Mouse (Mus musculus): ENCODE data around the gene Fam216b.

The Fam216b gene

GRCm38 (mm10) chr14:78088907-78089306 lies at the start of gene Fam216b:
Fam216b (minus strand) TSS chr14:78089007.
- no peak for DNase-seq (ENCODE audit: low spot score in 2 of 2)

- DNase-seq (ENCODE audit: low spot score in 2 of 2) = no peak
Observed at GRCm38 (mm10) chr14:78132368-78133052, 43.7 kb upstream of the Fam216b start.

- DNase-seq (ENCODE audit: low spot score in 2 of 2) = no peak
Observed at GRCm38 (mm10) chr14:78126670-78127069, 37.9 kb upstream of the Fam216b start.

GRCm38 (mm10) chr14:78120286-78120685 lies 31.5 kb upstream of the Fam216b start:
- no peak for DNase-seq (ENCODE audit: low spot score in 2 of 2)

- DNase-seq (ENCODE audit: low spot score in 2 of 2) = no peak
Observed at GRCm38 (mm10) chr14:78119449-78120200, 30.8 kb upstream of the Fam216b start.

- no peak for DNase-seq (ENCODE audit: low spot score in 2 of 2)
Observed at GRCm38 (mm10) chr14:78117671-78118070, 28.9 kb upstream of the Fam216b start.

GRCm38 (mm10) chr14:78117268-78117667 lies 28.5 kb upstream of the Fam216b start:
- no peak for DNase-seq (ENCODE audit: low spot score in 2 of 2)

GRCm38 (mm10) chr14:78112466-78112865 lies 23.7 kb upstream of the Fam216b start:
- DNase-seq (ENCODE audit: low spot score in 2 of 2) = no peak

GRCm38 (mm10) chr14:78110871-78111270 lies 22.1 kb upstream of the Fam216b start:
- peak; percentile 3 to 5 for DNase-seq (ENCODE audit: low spot score in 2 of 2)

- DNase-seq (ENCODE audit: low spot score in 2 of 2) = no peak
Observed at GRCm38 (mm10) chr14:78109419-78109818, 20.6 kb upstream of the Fam216b start.

GRCm38 (mm10) chr14:78108388-78108787 lies 19.6 kb upstream of the Fam216b start:
- DNase-seq (ENCODE audit: low spot score in 2 of 2) = no peak

- DNase-seq (ENCODE audit: low spot score in 2 of 2) = no peak
Observed at GRCm38 (mm10) chr14:78089591-78089990, 784 bp upstream of the Fam216b start.

GRCm38 (mm10) chr14:78083465-78083864 lies 5.3 kb downstream of the Fam216b start:
- DNase-seq (ENCODE audit: low spot score in 2 of 2) = no peak

- no peak for DNase-seq (ENCODE audit: low spot score in 2 of 2)
Observed at GRCm38 (mm10) chr14:78077508-78077907, 11.3 kb downstream of the Fam216b start.

GRCm38 (mm10) chr14:78065938-78066710 lies 22.7 kb downstream of the Fam216b start:
- no peak for DNase-seq (ENCODE audit: low spot score in 2 of 2)

- no peak for DNase-seq (ENCODE audit: low spot score in 2 of 2)
Observed at GRCm38 (mm10) chr14:78062484-78062883, 26.3 kb downstream of the Fam216b start.

- DNase-seq (ENCODE audit: low spot score in 2 of 2) = no peak
Observed at GRCm38 (mm10) chr14:78060609-78060951, 28.2 kb downstream of the Fam216b start.

GRCm38 (mm10) chr14:78059878-78060608 lies 28.8 kb downstream of the Fam216b start:
- no peak for DNase-seq (ENCODE audit: low spot score in 2 of 2)

- DNase-seq (ENCODE audit: low spot score in 2 of 2) = no peak
Observed at GRCm38 (mm10) chr14:78057362-78057761, 31.4 kb downstream of the Fam216b start.

- no peak for DNase-seq (ENCODE audit: low spot score in 2 of 2)
Observed at GRCm38 (mm10) chr14:78056371-78056770, 32.4 kb downstream of the Fam216b start.

GRCm38 (mm10) chr14:78048674-78049073 lies 40.1 kb downstream of the Fam216b start:
- no peak for DNase-seq (ENCODE audit: low spot score in 2 of 2)

- no peak for DNase-seq (ENCODE audit: low spot score in 2 of 2)
Observed at GRCm38 (mm10) chr14:78048258-78048657, 40.5 kb downstream of the Fam216b start.
